Mouse (Mus musculus) layer of hippocampus, adult 11-12 months (tissue): ENCODE measurements around the gene Rhox4g.
"Not testable (repeated sequence)": the region's sequence is repeated elsewhere in the genome, so short reads cannot be mapped to it uniquely, and the experiment has no call there.

Source experiments
- DNase-seq: peaks from one replicate; pipeline ENCODE4 v3.0.0; 2022; ENCODE audit warnings: low spot score

Gene Rhox4g

DNA sequence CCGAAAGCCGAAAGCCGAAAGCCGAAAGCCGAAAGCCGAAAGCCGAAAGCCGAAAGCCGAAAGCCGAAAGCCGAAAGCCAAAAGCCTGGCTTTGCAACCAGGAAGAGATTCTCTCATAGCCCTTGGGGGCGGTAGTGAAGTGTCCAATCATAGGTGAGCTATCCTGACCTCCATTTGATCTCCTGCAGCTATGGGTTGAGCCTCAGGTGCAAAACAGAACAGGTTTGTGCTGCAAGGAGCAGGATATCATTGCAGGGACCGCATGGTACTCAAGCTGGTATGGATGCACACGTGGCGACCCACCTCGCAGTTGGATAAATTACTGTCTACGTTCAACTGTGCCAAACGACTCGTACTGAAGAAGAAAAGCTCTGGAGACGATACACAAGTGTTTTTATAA is at the start of gene Rhox4g:
TSS of gene Rhox4g (minus strand) at position 101 of the 400 bp plus-strand sequence.
- not testable (repeated sequence) for DNase-seq

DNA sequence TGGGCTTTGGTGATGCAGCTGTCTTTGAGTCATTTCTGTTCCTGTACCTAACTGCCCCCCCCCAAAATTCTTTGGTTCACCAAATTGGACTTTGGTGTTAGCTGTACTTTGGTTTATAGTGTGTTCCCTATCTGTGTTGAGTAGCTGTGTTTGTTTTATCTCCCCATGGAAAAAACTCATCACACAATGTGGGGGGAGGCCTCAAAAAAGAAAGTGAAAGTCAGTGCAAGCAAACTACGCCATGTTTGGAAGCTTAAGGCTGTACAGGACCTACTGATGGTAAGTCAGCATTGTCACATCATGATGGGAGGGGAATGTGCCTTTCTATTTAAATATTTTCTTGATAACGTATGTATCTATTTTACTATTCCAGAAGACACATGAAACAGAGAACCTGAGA is 41.1 kb upstream of the Rhox4g start:
- no peak for DNase-seq

DNA sequence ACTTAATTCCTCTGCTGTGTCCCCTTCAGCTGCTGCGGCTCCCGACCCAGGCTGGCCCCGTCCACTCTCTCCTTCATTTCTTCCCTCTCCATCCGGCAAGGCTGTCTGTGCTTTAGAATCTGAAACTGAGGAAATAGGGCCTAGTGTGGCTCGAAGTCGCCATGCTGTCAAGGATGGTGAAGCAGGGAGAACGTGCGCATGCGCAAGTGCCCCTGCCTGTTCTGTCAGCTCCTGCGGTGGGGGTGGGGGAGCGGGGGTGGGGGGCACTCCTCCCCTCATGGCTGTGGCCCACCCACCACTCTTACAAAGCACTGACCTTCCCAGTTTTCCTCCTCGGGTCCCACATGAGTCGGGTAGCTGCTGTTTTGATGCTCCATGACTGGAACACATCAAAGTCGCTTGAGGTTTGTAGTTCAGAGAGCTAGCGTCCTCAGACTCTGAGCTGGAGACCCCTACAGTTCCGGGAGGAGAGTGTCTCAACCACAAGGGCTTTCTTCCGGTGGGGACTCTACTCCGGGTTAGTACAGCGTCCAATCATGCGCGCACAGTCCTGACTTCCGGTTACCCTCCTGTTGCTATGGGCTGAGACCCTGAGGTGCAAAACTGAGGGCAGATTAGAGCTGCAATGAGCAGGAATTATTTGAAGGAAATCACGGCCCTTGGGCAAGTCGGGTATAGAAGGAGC is 32.0 kb upstream of the Rhox4g start:
- no peak for DNase-seq

DNA sequence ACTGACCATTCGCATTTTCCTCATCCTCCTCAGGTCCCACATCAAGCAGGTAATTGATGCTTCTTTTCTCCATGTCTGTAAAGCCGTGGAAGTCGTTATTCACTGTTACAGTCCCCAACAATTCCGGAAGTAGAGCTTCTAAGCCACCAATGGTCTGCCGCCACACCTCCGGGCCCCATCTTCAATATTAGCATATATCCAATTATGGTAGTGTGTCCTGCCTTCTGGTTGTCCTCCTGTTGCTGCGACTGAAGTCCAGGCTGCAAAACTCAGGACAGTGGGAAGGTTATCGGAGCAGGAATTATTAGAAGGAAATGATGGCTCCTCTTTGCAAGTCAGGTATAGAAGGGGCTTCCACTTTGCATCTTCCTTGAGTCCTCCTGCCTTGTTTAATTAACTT is 22.1 kb upstream of the Rhox4g start, which contains the start of gene Rhox2h:
TSS of gene Rhox2h (minus strand) at position 101 of the 400 bp plus-strand sequence.
- not testable (repeated sequence) for DNase-seq

DNA sequence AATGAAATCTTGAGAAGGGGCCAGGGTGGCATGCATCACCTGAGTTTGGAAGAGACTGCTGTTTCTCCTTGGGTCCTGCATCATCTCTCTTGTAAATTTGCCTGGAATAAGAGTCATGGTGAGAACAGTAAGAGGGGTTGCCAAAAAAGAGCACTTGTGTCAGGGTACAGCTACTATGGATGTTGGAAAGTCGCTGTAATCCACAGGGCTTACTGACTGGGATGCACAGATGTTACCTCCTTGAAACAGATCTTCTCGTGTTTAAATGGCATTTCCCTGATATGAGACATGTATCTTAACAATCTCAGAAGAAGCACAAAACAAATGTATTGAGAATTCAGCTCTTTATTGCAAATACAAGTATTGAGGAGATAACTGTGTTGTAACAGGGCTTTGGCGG is 17.5 kb upstream of the Rhox4g start, which contains the start of gene Rhox3h:
TSS of gene Rhox3h (minus strand) at position 101 of the 400 bp plus-strand sequence.
- not testable (repeated sequence) for DNase-seq

DNA sequence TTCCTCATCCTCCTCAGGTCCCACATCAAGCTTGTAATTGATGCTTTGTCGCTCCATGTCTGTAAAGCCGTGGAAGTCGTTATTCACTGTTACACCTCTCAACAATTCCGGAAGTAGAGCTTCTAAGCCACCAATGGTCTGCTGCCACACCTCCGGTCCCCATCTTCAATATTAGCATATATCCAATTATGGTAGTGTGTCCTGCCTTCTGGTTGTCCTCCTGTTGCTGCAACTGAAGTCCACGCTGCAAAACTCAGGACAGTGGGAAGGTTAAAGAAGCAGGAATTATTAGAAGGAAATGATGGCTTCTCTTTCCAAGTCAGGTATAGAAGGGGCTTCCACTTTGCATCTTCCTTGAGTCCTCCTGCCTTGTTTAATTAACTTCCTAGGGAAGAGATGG is 7.8 kb downstream of the Rhox4g start, which contains the start of gene Rhox2g:
TSS of gene Rhox2g (minus strand) at position 101 of the 400 bp plus-strand sequence.
- DNase-seq = not testable (repeated sequence)

DNA sequence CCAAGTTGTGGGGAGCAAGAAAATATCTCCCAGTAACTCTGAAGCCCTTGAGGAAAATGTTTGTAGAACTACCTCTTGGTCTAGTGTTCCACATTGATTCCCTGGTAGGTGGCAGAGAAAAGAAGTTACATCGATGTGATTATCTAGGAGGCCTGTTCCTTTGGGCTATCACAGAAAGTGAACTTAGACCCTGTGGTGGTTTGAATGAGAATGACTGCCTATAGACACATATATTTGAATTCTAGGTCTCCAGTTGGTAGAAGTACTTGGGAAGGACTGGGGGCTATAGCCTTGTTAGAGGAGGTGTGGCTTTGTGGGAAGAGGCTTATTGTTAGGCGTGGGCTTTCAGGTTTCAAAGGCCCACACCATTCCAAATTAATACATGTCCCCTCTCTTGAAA is 22.6 kb downstream of the Rhox4g start, which contains the start of gene Rhox3g:
TSS of gene Rhox3g (minus strand) at position 101 of the 400 bp plus-strand sequence.
- DNase-seq = not testable (repeated sequence)

DNA sequence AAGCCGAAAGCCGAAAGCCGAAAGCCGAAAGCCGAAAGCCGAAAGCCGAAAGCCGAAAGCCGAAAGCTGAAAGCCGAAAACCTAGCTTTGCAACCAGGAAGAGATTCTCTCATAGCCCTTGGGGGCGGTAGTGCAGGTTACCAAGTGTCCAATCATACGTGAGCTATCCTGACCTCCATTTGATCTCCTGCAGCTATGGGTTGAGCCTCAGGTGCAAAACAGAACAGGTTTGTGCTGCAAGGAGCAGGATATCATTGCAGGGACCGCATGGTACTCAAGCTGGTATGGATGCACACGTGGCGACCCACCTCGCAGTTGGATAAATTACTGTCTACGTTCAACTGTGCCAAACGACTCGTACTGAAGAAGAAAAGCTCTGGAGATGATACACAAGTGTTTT is 43.5 kb downstream of the Rhox4g start, which contains the start of gene Rhox4f:
TSS of gene Rhox4f (minus strand) at position 101 of the 400 bp plus-strand sequence.
- not testable (repeated sequence) for DNase-seq
